Mouse (Mus musculus): ENCODE results near the gene Olfr214. TPM values are rescaled to one million over a fixed set of nuclear protein-coding genes. Genes with fewer than 3 reads are reported as not detected.
"Not testable (repeated sequence)": the region's sequence is repeated elsewhere in the genome, so short reads cannot be mapped to it uniquely, and the experiment has no call there.

Olfr214 gene
- polyA plus RNA-seq, 1 experiment: not detected

DNA sequence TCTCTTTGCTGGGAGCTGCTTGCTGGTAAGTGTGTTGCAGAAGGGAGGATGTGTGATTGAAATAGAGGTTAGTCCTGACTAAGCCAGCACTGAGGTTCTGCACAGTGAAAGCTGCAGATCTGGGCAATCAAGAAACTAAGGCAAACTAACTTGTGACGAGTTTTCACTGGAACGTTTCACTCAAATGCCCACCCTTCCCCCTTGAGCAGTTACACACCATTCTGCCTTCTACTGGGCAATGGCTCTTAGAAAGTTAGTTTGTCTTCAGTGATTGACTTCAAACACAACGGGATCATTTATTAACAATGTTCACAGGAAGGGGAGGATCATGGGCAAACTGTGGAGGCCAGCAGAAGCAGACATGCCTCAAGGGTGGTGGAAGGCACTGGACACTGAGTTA lies 917 bp downstream of the Olfr214 start:
- TF ChIP-seq FOSL1 (IDR thresholded peaks at IDR 0.05; ENCODE audit: insufficient read depth, low read length, poor library complexity, severe bottlenecking): no peak
- TF ChIP-seq MYOG (IDR thresholded peaks at IDR 0.05; ENCODE audit: control insufficient read depth, extremely low read depth, insufficient read length): no peak
- no peak for TF ChIP-seq CTCF (IDR thresholded peaks at IDR 0.05; ENCODE audit: control insufficient read depth, insufficient read depth, insufficient read length)
- TF ChIP-seq USF1 (IDR thresholded peaks at IDR 0.05; ENCODE audit: low read depth): no peak
- TF ChIP-seq MYOD1 (IDR thresholded peaks at IDR 0.05; ENCODE audit: control insufficient read depth, insufficient read length, low read depth): no peak
- TF ChIP-seq MAX (IDR thresholded peaks at IDR 0.05): no peak
- no peak for TF ChIP-seq CEBPB (IDR thresholded peaks at IDR 0.05; ENCODE audit: low read depth)
- H3ac ChIP-seq (ENCODE audit: control insufficient read depth, insufficient read length, low read depth): no peak overlapping the region
- H3K79me3 ChIP-seq (ENCODE audit: low read depth): no peaks in the 10 kb centered on the region
- peaks cover 9% of the 10 kb centered on the region for H3K27me3 ChIP-seq (ENCODE audit: control insufficient read depth, insufficient read depth, insufficient read length)
- no peak overlapping the region for H3K4me3 ChIP-seq (ENCODE audit: insufficient read depth, poor library complexity, severe bottlenecking)
- no peaks in the 10 kb centered on the region for H3K79me2 ChIP-seq (ENCODE audit: control insufficient read depth, insufficient read depth)
- no peaks in the 10 kb centered on the region for H3K36me3 ChIP-seq (ENCODE audit: control insufficient read depth, insufficient read depth)

DNA sequence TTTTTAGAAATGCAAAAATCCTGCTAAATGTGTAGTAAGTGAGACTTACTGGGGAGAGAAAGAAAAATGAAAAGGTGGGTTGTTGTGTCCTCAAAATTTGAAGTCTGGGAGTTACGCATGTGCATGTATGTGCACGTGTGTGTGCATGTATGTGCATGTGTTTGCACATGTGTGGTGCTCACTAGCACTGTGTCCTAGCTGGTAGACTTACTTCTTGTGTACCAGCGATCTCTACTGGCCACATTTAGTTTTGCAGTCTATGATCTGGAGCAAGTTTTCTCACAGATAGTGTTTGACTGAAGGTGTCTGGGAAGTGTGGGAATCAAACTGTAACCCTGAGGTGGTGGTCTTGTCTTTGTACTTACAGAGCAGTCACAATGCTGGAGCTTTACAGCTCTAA lies 15.8 kb downstream of the Olfr214 start:
- Histone ChIP-seq H3K79me3 (ENCODE audit: low read depth) (no peaks in the 10 kb centered on the region), H3K4me3 (ENCODE audit: insufficient read depth, poor library complexity, severe bottlenecking) (no peak overlapping the region), H3K36me3 (ENCODE audit: control insufficient read depth, insufficient read depth) (no peaks in the 10 kb centered on the region), H3K79me2 (ENCODE audit: control insufficient read depth, insufficient read depth) (no peaks in the 10 kb centered on the region), H3ac (ENCODE audit: control insufficient read depth, insufficient read length, low read depth) (no peak overlapping the region), H3K27me3 (ENCODE audit: control insufficient read depth, insufficient read depth, insufficient read length) (no peaks in the 10 kb centered on the region)
- no peak for TF ChIP-seq MYOG (IDR thresholded peaks at IDR 0.05; ENCODE audit: control insufficient read depth, extremely low read depth, insufficient read length)
- TF ChIP-seq CTCF (IDR thresholded peaks at IDR 0.05; ENCODE audit: control insufficient read depth, insufficient read depth, insufficient read length): peak; percentile 33

DNA sequence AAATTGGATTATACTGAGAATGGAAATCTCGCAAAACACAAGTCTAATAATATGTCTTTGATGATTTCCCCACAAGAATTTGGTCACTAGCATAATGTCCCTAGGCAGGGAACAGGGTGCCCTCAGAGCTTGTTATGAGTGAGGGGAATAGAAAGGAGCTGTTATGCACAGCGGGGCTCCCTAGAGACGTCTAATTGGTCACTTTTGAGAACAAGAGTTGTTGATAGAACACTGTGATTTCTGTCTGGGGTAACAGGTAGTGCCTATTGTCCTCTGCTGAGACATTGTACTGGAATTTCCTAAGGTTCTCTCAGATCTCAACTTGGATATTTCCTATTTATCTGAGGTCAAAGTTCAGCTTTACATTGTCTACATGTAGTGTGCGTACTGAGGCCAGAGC lies 30.1 kb downstream of the Olfr214 start, which contains the start of gene Olfr215:
Gene Olfr215, minus strand, starts transcription at position 101 of the 400 bp plus-strand sequence.
- no peaks in the 10 kb centered on the region for H3K79me2 ChIP-seq (ENCODE audit: control insufficient read depth, insufficient read depth)
- H3ac ChIP-seq (ENCODE audit: control insufficient read depth, insufficient read length, low read depth): no peak within 1 kb of the TSS
- no peak within 1 kb of the TSS for H3K4me3 ChIP-seq (ENCODE audit: insufficient read depth, poor library complexity, severe bottlenecking)
- H3K27me3 ChIP-seq (ENCODE audit: control insufficient read depth, insufficient read depth, insufficient read length): peaks cover 12% of the 10 kb centered on the region
- no peaks in the 10 kb centered on the region for H3K79me3 ChIP-seq (ENCODE audit: low read depth)
- TF ChIP-seq FOSL1 (IDR thresholded peaks at IDR 0.05; ENCODE audit: insufficient read depth, low read length, poor library complexity, severe bottlenecking) (no peak), USF1 (IDR thresholded peaks at IDR 0.05; ENCODE audit: low read depth) (no peak), CEBPB (IDR thresholded peaks at IDR 0.05; ENCODE audit: low read depth) (no peak), CTCF (IDR thresholded peaks at IDR 0.05; ENCODE audit: control insufficient read depth, insufficient read depth, insufficient read length) (no peak), MYOG (IDR thresholded peaks at IDR 0.05; ENCODE audit: control insufficient read depth, extremely low read depth, insufficient read length) (no peak), MYOD1 (IDR thresholded peaks at IDR 0.05; ENCODE audit: control insufficient read depth, insufficient read length, low read depth) (no peak)
- no peaks in the 10 kb centered on the region for H3K36me3 ChIP-seq (ENCODE audit: control insufficient read depth, insufficient read depth)

DNA sequence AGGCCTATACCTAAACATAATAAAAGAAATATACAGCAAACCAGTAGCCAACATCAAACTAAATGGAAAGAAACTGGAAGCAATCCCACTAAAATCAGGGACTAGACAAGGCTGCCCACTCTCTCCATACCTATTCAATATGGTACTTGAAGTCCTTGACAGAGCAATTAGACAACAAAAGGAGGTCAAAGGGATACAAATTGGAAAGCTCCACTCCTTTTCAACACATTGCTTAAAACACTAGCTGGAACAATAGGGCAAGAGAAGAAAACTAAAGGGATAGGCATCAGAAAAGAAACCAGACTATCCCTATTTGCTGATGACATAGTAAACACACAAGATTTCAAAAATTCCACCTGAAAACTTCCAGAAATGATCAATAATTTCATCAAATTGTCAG lies 46.9 kb downstream of the Olfr214 start:
- H3K79me2 ChIP-seq (ENCODE audit: control insufficient read depth, insufficient read depth); H3K4me3 ChIP-seq (ENCODE audit: insufficient read depth, poor library complexity, severe bottlenecking); H3K36me3 ChIP-seq (ENCODE audit: control insufficient read depth, insufficient read depth); H3ac ChIP-seq (ENCODE audit: control insufficient read depth, insufficient read length, low read depth); H3K79me3 ChIP-seq (ENCODE audit: low read depth); H3K27me3 ChIP-seq (ENCODE audit: control insufficient read depth, insufficient read depth, insufficient read length): not testable (repeated sequence)

DNA sequence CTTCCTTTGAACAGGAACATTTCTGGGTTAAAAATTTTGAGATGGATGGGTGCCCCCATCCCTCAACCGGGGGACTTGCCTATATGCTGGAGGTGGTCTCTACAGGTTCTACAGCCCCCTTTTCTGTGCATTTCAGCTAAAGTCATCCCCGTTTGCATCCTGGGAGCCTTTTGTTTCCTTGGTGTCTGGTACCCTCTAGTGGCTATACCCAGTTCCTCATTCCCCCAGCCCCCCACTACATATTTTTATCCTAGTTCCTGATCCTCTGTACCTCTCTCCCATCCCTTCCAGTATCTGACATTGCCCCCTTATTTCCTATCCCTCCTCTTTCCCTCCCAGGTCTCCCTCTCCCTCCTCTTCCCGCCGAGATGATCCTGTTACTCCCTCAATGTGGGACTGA lies 53.2 kb downstream of the Olfr214 start:
- H3K27me3 ChIP-seq (ENCODE audit: control insufficient read depth, insufficient read depth, insufficient read length): no peaks in the 10 kb centered on the region
- H3ac ChIP-seq (ENCODE audit: control insufficient read depth, insufficient read length, low read depth): no peak overlapping the region
- H3K79me2 ChIP-seq (ENCODE audit: control insufficient read depth, insufficient read depth): no peaks in the 10 kb centered on the region
- no peaks in the 10 kb centered on the region for H3K36me3 ChIP-seq (ENCODE audit: control insufficient read depth, insufficient read depth)
- no peaks in the 10 kb centered on the region for H3K79me3 ChIP-seq (ENCODE audit: low read depth)
- TF ChIP-seq MYOD1 (IDR thresholded peaks at IDR 0.05; ENCODE audit: control insufficient read depth, insufficient read length, low read depth) (no peak), MYOG (IDR thresholded peaks at IDR 0.05; ENCODE audit: control insufficient read depth, extremely low read depth, insufficient read length) (no peak), USF1 (IDR thresholded peaks at IDR 0.05; ENCODE audit: low read depth) (no peak), FOSL1 (IDR thresholded peaks at IDR 0.05; ENCODE audit: insufficient read depth, low read length, poor library complexity, severe bottlenecking) (no peak), CEBPB (IDR thresholded peaks at IDR 0.05; ENCODE audit: low read depth) (no peak), MAX (IDR thresholded peaks at IDR 0.05) (no peak), CTCF (IDR thresholded peaks at IDR 0.05; ENCODE audit: control insufficient read depth, insufficient read depth, insufficient read length) (no peak)
- H3K4me3 ChIP-seq (ENCODE audit: insufficient read depth, poor library complexity, severe bottlenecking): no peak overlapping the region

Other genes with a start within 250 kb of the Olfr214 start
- 21.2 TPM for gene March8, start 216.2 kb upstream of the Olfr214 start, polyA plus RNA-seq (2012; fragmentation: generic; extraction: Trizol)
- gene Alox5, start 93.1 kb upstream of the Olfr214 start, polyA plus RNA-seq (2012; fragmentation: generic; extraction: Trizol): 7.1 TPM
- gene Olfr211, start 65.1 kb upstream of the Olfr214 start, polyA plus RNA-seq (2012; fragmentation: generic; extraction: Trizol): not detected
- gene Olfr212, start 47.7 kb upstream of the Olfr214 start, polyA plus RNA-seq (2012; fragmentation: generic; extraction: Trizol): 0.01 TPM
- not detected for gene Olfr213, start 15.8 kb upstream of the Olfr214 start, polyA plus RNA-seq (2012; fragmentation: generic; extraction: Trizol)
- gene Gm5580, start 3.1 kb upstream of the Olfr214 start, polyA plus RNA-seq (2012; fragmentation: generic; extraction: Trizol): 0.25 TPM
- gene Olfr215, start 30.0 kb downstream of the Olfr214 start, polyA plus RNA-seq (2012; fragmentation: generic; extraction: Trizol): 0.01 TPM
- gene Zfp422, start 74.8 kb downstream of the Olfr214 start, polyA plus RNA-seq (2012; fragmentation: generic; extraction: Trizol): 7.5 TPM
- gene Depp1, start 96.4 kb downstream of the Olfr214 start, polyA plus RNA-seq (2012; fragmentation: generic; extraction: Trizol): 0.46 TPM
- 0.21 TPM for gene Rassf4, start 119.7 kb downstream of the Olfr214 start, polyA plus RNA-seq (2012; fragmentation: generic; extraction: Trizol)
- gene Tmem72, start 162.7 kb downstream of the Olfr214 start, polyA plus RNA-seq (2012; fragmentation: generic; extraction: Trizol): 0.06 TPM

All from C2C12 (cell line).